Mouse (Mus musculus) Muller cell, postnatal 12 days (primary cell): ENCODE measurements around the gene Bcar1.

Source experiments
- DNase-seq: peaks from one replicate; pipeline ENCODE4 v3.0.0-alpha.2; 2015; ENCODE audit errors: inconsistent ontology term

Bcar1 gene

DNA sequence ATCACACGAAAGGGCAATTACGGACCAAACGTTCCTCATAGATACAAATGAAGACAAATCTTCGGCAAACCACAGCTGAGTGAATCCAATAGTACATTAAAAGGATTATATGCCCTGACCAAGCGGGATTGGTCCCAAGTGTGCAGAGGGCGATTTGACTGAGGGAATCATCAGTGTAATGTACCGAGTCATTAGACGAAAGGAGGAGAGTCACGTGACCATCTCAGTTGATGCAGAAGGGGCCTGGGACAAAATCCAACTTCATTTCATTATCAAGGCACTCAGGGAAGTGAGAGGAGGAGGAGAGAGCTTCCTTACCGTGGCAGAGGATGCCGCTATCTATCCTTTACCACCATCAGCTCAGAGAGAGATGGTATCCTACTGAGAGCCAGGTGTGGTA lies 62.5 kb downstream of the Bcar1 start:
- no peak for DNase-seq

DNA sequence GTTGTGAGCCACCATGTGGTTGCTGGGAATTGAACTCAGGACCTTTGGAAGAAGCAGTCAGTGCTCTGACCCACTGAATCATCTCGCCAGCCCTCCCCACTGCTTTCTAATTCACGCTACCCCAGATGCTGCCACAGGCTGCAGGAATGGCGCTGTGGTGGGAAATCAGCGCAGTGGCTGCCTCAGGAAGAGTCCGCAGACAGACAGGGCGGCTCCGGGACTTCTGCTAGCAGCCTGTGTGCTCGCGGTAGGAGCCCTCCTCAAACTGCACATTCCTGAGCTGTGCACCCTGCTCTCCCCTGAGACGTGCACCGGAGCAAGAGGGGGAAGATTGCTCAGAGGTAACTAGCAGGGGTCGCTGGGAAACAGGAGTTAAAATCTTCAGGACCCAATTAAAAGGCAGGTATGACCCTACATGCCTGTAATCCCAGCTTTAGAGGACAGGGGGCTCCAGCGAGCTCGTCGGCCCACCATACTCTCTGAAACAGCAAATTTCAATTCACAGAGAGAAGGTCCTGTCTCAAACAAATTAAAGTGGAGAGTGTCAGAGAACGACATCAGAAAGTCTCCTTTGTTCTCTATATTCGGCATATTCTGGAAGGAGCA lies 63.1 kb downstream of the Bcar1 start:
- DNase-seq = no peak

DNA sequence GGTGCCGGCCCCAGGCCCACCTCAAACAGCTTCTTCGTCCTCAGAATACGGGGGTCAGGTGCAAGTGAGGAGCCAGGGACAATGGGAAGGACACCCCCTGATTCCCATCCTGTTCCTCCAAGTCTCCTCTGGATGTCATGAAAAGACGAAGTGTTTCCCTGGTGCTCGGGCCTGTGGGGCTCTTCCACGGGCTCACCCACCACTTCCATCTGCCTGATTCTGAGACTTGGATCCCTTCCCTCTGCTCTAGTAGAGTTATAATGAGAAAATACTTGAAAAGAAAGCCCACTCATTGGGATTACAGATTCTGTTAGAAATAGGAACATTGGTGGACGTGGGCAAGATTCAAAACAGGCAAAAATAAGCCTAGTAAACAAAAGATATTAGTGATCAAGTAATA lies 64.8 kb downstream of the Bcar1 start:
- DNase-seq = no peak

DNA sequence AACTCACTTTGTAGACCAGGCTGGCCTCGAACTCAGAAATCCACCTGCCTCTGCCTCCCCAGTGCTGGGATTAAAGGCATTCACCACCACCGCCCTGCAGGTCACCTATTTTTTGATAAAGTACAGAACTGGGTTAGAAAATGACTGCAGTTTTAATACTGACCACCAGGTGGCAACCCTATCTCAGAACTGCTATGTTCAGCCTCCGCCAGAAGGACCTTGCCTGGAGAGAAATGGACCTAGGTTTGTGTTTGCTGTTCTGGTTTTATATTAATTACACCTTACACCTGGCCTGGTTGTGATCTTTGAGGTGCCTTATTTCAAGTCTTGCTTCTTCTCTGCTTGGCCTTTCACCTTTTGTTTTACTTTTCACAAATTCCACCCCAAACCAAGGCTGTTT lies 65.5 kb downstream of the Bcar1 start:
- DNase-seq = peak; percentile 52

DNA sequence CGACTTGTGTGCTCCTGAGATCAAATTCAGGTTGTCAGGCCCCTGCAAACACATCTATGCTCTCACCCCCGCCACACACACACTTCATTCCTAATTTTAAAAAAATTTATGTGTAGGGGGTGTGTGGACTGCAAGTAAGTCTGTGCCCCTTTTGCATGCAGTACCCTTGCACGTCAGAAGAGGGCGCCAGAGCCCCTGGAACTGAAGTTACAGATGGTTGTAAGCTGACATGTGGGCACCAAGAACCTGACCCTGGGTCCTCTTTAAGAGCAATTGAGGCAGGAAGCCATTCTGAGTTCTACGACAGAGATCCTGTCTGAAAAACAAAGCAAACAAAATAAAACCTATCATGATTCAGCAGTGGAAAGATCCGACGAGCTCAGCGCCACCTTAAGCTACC lies 67.4 kb downstream of the Bcar1 start:
- DNase-seq = no peak

DNA sequence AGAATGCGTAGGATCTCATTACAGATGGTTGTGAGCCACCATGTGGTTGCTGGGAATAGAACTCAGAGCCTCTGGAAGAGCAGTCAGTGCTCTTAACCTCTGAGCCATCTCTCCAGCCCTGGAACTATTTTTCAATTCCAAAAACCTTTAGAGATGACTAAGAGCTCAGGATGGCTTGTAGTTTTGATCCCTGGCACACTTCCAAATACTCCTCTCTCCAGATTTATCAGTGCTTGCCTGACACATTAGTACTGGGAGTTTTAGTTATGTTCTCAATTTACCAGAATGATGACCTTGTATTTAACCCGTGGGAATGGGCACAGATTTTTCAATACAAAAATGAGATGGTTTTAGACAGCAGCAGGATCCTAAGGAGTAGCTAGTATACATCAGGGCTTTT lies 76.9 kb downstream of the Bcar1 start:
- peak; percentile 39 for DNase-seq

DNA sequence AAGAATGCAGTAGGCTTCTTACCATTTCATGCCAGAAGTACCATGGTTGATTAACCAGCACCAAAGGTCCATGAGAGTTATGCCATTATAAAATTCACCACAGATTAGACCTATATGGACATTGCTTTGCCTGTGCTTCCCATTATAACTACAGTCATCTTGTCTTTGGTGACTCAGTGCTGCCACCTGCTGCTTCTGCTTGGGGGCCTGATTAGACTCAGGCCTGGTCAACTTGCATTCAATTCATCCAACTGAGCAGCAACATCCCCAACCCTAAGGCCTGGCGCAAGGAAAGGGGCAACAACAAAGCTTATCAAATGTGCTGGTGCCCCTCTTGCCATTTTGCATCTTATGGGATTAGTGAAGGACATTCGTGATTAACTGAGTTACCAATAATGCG lies 81.1 kb downstream of the Bcar1 start:
- peak; percentile 51 for DNase-seq
